Mouse (Mus musculus) brain, embryonic 14.5 days (tissue): Measurements from ENCODE around the gene Erfe. TPM values are rescaled to one million over a fixed set of nuclear protein-coding genes. Genes with fewer than 3 reads are reported as not detected.

Source experiments
- DNase-seq: peaks from one replicate; pipeline ENCODE4 v3.0.0-alpha.2; 2011; ENCODE audit warnings: low read depth
- CTCF ChIP-seq: fragments of 200-500 bp; IDR thresholded peaks from 2 replicates; pipeline ENCODE4 v1.5.1; 2012; ENCODE audit warnings: inconsistent platforms, mild to moderate bottlenecking, moderate library complexity, borderline replicate concordance; ENCODE audit not compliant: insufficient read depth, insufficient read length; ENCODE audit errors: extremely low read depth
- POLR2A ChIP-seq: fragments of 200-500 bp; IDR thresholded peaks from 2 replicates; pipeline ENCODE4 v1.6.1; 2012; ENCODE audit warnings: mild to moderate bottlenecking, inconsistent platforms, borderline replicate concordance; ENCODE audit not compliant: poor library complexity, insufficient read depth, insufficient read length, severe bottlenecking; ENCODE audit errors: extremely low read depth
- polyA plus RNA-seq: library from polyadenylated mRNA; depleted of rRNA; stranded (reverse); fragments of >200 nt; gene quantifications from 2 replicates; pipeline ENCODE4 v1.2.3, GENCODE M21; 2012

The Erfe gene
- polyA plus RNA-seq, 1 experiment = 0.26 TPM

DNA sequence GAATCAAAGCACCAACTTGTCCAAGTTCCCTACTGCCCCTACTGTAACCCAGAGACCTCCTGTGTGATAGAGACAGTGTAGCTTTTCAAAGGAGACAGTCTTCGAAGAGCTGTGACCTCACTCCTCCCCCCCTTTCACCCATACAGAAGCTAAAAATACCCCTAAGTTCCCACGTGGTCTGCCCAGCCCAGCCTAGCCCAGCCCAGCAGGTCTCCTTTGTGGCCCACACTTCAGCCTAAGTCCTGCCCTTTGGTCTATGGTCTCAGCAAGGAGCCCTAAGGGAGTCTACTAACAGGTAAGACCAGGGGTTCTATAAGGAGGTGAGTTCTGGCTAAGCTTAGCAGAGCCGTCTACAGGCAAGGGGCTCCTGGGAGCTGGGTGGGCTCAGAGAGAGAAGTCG is 15.4 kb upstream of the Erfe start, which contains the start of gene Klhl30:
Gene Klhl30 (plus strand): TSS at position 176 of the 400 bp plus-strand sequence.
- TF ChIP-seq POLR2A (no peak), CTCF (no peak)
- DNase-seq = no peak

DNA sequence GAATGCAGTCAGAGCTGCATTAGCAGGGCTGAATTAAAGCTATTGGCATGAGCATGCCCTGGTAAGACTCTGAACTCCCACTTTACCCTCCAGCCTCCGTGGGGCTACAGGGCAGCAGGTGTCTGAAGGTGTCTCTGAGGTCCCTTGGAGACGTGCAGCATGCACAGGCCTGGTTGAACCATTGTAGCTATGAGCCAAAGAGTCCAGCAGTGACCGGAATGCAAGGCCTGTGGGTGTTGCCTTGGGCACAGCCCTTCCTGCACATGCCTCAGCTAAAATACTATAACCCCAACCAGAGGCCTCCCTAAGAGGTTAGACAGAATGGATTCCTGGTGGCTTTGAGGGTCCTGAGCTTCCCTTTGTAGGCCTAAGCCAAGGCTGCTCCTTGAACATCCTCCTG is 15.0 kb upstream of the Erfe start:
- no peak for DNase-seq
- TF ChIP-seq POLR2A = no peak
- no peak for TF ChIP-seq CTCF

DNA sequence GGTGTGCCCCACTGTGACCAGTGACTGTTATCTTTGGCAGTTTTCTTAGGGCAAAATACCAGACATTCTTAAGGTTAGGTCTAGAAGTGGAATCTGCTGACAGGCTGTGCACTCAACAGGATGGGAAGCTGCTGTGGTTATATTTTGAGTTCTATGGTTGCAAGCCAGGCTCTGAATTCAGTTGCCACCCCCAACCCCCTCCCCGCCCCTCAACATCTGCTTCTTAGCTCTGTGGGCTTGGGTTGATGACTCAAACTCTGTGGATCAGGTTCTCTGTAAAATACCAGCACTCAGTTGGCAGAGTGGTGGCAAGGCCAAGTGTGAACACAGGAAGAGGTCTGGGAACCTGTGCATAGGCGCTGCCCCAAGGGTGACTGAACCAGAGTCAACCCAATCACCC is 14.0 kb upstream of the Erfe start:
- TF ChIP-seq CTCF (no peak), POLR2A (no peak)
- no peak for DNase-seq

DNA sequence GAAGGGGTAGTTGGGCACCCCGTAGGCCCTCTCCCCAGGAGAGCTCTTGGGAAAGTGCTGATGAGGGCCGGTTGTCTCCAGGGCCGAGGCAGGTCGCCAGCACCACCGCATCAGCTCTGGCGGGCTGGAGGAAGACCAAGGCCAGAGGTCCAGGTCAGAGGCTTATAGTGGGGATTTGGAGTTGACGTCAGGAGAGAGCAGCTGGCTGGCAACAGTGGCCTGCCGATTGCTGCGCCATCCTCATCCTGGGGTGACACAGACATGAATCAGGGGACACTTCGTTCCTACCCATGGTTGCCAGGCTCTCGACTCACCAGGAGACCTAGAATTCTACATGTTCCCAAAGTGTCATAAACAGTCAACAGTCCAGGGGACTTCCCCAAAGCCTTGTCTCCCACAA is 10.1 kb upstream of the Erfe start:
- DNase-seq = no peak
- TF ChIP-seq POLR2A (no peak), CTCF (no peak)

DNA sequence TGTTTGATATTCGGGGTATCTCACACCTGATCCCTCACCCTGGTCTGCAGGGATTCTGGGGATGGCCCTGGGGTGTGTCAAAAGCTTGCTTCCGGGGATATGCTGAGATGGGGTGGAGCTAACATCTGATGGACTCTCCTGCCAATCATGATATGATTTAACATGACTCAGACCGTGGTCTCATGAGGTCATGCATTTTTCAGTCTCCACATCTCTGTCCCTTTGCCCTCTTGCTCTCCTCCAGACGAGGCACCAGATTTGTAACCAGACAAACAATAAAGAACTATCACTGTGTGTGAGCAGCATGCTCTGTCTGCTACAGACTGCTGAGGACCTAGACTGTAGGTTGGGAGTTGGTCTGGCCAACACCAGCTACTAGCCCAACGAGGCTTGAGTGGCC is 4.1 kb upstream of the Erfe start:
- no peak for DNase-seq
- TF ChIP-seq CTCF (no peak), POLR2A (no peak)

DNA sequence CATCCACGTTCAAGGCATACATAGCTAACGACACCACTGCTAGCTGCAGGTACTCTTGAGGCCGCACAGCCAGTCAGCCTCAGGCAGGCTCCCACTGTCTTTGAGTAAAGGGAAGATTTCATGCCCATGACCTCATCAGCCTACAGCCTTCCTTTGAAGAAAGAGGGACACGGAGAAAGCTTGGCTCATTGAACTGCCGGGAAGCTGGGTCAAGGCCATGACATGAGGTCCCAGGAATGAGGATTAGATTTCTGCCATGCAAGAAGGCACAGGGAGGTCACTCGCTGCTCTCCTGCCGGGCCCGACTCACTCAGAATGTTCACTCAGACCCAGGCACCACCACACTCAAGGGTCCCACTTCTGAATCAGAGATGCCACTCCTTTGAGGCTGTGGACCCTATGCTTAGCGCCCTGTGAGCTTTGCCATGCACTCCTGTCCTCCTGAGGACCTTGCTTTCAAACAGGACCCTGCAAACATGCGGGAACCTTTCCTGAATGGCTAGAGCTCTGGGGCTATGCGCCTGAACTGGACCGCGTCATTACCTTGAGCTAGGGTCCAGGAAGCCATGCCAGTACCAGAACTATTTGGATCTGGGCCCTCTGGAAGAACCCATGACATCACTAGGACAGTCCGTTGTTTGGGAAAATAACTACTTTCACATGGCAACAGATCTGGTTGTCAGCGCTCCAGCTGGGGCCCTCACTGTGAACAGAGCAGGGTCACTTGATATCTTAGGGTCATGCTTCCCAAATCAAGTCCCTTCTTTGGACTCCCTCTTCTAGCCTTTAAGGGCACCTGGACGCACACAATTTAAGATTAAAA is 1.2 kb upstream of the Erfe start:
- no peak for DNase-seq
- TF ChIP-seq CTCF = no peak
- no peak for TF ChIP-seq POLR2A

DNA sequence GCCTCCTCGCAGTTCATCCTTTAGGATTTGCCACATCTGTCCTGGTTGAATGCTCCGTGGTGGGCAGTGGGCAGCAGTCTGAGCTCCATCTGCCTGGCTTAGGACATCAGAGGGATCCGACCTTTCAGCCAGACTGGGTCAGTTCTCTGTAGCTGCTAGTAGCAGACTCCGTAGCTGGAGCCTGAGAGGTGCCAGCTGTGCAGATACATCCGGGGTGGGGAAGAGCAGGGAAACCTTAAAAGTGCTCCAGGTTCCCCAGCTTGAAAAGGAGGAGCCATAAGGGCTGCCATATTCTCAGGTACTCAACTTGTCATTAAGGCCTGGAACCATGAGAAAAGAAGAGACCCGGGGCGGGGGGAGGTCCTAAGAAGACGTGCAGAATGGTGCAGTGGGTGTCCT is 415 bp upstream of the Erfe start:
- DNase-seq = no peak
- no peak for TF ChIP-seq POLR2A
- no peak for TF ChIP-seq CTCF

DNA sequence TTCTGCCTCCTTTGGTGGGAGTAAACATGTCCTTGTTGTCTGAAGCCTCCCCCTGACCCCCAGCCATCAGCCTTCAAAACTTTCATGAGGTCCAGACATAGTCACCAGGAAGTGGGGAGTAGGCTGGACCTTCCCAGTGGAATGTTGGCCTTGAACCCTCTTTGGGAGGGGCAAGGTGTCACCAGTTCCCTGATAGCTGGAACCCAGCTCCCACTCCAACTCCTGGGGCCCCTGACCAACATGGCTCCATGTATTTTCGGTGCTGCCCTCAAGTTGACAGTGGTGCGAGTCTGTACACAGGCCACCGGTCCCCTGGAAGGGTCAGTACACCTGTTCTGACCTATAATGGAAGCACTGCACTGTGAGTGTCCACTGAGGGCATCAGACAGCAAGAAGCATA is 1.1 kb downstream of the Erfe start:
- DNase-seq = no peak
- no peak for TF ChIP-seq CTCF
- no peak for TF ChIP-seq POLR2A

DNA sequence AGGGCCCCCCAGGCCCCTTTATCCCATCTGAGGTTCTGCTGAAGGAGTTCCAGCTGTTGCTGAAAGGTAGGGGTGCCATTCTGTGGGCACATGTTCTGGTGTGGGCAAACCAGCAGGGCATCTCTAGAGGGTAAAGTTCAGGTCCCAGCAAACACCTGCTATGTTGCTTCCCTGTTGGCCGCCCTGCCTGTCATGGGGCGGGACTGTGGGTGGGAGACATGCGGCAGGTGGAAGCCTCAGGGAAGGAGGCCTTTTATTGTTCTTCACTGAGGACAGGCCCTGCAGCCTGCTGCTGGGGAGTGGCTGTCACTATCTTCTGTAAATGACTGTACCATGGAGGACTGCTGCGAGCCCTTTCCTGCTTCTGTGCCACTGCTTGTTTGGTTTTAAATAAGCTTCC is 3.2 kb downstream of the Erfe start:
- DNase-seq = no peak
- TF ChIP-seq POLR2A = no peak

DNA sequence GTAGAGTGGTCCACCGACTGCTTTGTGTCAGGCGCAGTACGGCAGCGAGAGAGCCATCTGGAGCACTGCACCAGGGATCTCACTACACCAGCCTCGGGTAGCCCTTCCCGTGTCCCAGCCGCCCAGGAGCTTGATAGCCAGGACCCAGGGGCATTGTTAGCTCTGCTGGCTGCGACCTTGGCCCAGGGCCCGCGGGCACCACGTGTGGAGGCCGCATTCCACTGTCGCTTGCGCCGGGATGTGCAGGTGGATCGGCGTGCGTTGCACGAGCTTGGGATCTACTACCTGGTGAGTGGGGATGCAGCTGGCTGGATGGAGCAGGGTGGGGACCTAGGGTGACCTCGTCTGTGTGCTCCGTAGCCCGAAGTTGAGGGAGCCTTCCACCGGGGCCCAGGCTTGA is 3.8 kb downstream of the Erfe start:
- no peak for DNase-seq
- TF ChIP-seq CTCF (no peak), POLR2A (no peak)

DNA sequence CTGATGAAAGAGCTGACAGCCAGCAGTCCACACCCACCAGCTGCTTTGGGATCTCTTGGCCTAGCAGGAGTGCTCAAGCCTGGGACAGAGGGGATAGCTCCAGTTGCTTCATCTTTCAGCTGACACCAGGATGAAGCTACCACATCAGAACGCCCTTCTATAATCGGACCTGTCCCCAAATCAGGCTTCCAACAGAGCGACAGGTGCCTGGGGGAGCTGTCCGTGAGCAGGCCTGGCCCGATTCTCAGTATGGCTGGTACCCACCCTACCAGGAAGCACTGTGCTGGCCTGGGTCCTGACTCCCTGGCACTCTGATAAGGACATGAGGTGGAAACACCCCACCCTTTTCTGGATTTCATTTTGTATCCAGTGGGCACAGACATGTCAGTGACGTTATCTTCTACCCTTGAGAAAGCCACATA is 7.2 kb downstream of the Erfe start:
- no peak for DNase-seq
- TF ChIP-seq CTCF = no peak
- TF ChIP-seq POLR2A = no peak

DNA sequence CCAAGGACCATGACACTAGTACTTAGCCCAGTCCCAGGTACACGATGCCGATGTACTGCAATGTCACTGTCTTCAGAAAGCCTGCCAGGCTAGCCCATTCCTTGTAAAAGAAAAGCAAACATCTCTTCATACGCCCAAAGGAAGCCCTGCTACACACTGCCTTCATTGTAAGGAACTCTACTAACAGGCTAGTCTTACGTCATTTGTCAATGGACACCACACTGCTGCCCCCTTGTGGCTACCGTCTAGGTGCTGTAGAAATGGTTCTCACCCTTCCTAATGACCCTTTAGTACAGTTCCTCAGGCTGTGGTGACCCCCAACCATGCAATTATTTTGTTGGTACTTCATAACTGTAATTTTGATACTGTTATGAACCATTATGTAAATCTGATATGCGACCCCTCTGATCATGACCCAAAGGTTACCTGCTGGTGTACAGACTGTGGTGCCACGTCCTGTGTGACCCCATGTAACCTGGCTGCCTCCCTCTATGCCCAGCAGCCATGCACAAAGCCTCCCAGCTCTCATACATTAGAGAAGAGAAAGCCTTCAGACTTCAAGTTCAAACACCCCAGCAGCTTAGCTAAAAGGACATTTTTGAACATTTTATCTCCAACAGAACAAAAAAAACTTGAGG is 14.3 kb downstream of the Erfe start:
- TF ChIP-seq POLR2A (no peak), CTCF (peak; percentile 78; the same call in 1 of the 2 replicates)
- peak; percentile 88 for DNase-seq
